Mouse (Mus musculus): ENCODE measurements at regions not wholly inside any gene's neighbourhood (a gene's known extent, or its start where the extent isn't known, plus 50 kb on each side); places are given as distances from the start of the nearest gene placed in this dataset.

DNA sequence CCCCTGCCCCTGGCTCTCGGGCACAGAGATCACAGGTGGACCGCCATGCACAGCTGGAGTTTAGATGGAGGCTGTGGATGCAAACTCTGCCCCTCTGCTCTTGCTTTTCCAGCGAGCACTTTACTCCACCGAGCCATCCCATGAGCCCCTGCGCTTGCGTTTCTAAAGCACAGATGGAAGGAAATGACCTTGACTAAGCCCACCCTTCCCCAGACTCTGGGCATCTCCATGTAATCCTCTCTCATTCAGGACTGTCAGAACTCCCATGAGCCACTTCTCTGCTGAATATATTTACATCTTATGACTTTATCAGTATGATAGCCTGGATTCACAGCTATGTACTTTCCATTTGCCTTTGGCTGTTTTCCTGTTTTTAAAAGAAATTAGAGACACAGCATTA lies 162.8 kb upstream of the Rybp start:
- H3K4me3 ChIP-seq (ENCODE audit: insufficient read depth, low read length), result no peak overlapping the region
- no peaks in the 10 kb centered on the region for H3K4me1 ChIP-seq (ENCODE audit: control insufficient read depth, insufficient read depth, low read length)
- TF ChIP-seq POLR2A (IDR thresholded peaks at IDR 0.05; ENCODE audit: extremely low read depth, insufficient read depth, low read length), result no peak
- no peak for TF ChIP-seq CTCF (IDR thresholded peaks at IDR 0.05; ENCODE audit: extremely low read depth, insufficient read depth, low read length)
- H3K27ac ChIP-seq (ENCODE audit: insufficient read depth, low read length), result no peak overlapping the region

GRCm38 (mm10) chr6:100449087-100449486 lies 161.8 kb upstream of the Rybp start:
- Histone ChIP-seq H3K27ac (ENCODE audit: insufficient read depth, low read length) (no peak overlapping the region), H3K4me3 (ENCODE audit: insufficient read depth, low read length) (no peak overlapping the region), H3K4me1 (ENCODE audit: control insufficient read depth, insufficient read depth, low read length) (no peaks in the 10 kb centered on the region)
- no peak for TF ChIP-seq POLR2A (IDR thresholded peaks at IDR 0.05; ENCODE audit: extremely low read depth, insufficient read depth, low read length)
- TF ChIP-seq CTCF (IDR thresholded peaks at IDR 0.05; ENCODE audit: extremely low read depth, insufficient read depth, low read length), result no peak

GRCm38 (mm10) chr6:100447211-100447610 lies 159.9 kb upstream of the Rybp start:
- TF ChIP-seq CTCF (IDR thresholded peaks at IDR 0.05; ENCODE audit: extremely low read depth, insufficient read depth, low read length), result no peak
- no peak for TF ChIP-seq POLR2A (IDR thresholded peaks at IDR 0.05; ENCODE audit: extremely low read depth, insufficient read depth, low read length)
- H3K27ac ChIP-seq (ENCODE audit: insufficient read depth, low read length), result no peak overlapping the region
- no peaks in the 10 kb centered on the region for H3K4me1 ChIP-seq (ENCODE audit: control insufficient read depth, insufficient read depth, low read length)
- no peak overlapping the region for H3K4me3 ChIP-seq (ENCODE audit: insufficient read depth, low read length)

- Histone ChIP-seq H3K4me1 (ENCODE audit: control insufficient read depth, insufficient read depth, low read length) (no peaks in the 10 kb centered on the region), H3K27ac (ENCODE audit: insufficient read depth, low read length) (no peak overlapping the region), H3K4me3 (ENCODE audit: insufficient read depth, low read length) (no peak overlapping the region)
- TF ChIP-seq CTCF (IDR thresholded peaks at IDR 0.05; ENCODE audit: extremely low read depth, insufficient read depth, low read length) (no peak), POLR2A (IDR thresholded peaks at IDR 0.05; ENCODE audit: extremely low read depth, insufficient read depth, low read length) (no peak)
Observed at GRCm38 (mm10) chr6:100446804-100447203, 159.5 kb upstream of the Rybp start.

DNA sequence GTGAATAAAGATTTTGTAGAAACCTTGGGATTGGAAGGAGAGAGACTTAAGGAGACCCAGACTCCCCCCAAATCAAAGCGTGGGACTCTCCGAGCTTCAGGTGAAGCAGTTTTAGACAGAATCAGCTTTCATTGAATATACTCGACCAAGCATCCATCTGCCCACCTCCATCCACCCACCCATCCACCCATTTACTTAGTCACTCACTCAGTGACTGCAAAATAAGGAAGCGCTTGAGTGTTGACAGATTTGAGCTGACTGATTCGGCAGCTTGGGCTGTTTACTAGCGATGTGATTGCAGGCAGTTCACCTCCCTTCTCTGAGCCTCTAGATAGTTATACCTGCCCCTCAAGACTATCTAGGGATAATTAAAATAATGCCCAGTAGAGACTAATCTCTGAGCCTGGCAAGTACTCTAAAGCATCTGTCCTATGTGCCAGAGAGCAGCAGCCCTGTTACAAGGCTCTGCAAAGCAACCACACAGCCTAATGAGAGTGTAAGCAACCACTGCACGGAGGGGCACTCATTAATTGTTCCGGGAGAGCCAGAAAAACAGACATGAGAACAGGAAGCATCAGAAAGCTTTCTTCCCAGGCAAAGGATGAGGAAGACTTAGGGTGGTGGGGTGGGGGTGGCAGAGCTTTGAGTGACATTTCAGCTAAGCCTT lies 151.9 kb upstream of the Rybp start:
- TF ChIP-seq CTCF (IDR thresholded peaks at IDR 0.05; ENCODE audit: extremely low read depth, insufficient read depth, low read length), result no peak
- no peak for TF ChIP-seq POLR2A (IDR thresholded peaks at IDR 0.05; ENCODE audit: extremely low read depth, insufficient read depth, low read length)
- peaks cover 5% of the 10 kb centered on the region for H3K4me1 ChIP-seq (ENCODE audit: control insufficient read depth, insufficient read depth, low read length)
- peak overlapping the region; percentile 31 for H3K4me3 ChIP-seq (ENCODE audit: insufficient read depth, low read length)
- H3K27ac ChIP-seq (ENCODE audit: insufficient read depth, low read length), result no peak overlapping the region

GRCm38 (mm10) chr6:100438511-100438991 lies 151.3 kb upstream of the Rybp start:
- Histone ChIP-seq H3K4me3 (ENCODE audit: insufficient read depth, low read length) (peak overlapping the region; percentile 31), H3K4me1 (ENCODE audit: control insufficient read depth, insufficient read depth, low read length) (peaks cover 5% of the 10 kb centered on the region), H3K27ac (ENCODE audit: insufficient read depth, low read length) (no peak overlapping the region)
- TF ChIP-seq CTCF (IDR thresholded peaks at IDR 0.05; ENCODE audit: extremely low read depth, insufficient read depth, low read length), result no peak
- TF ChIP-seq POLR2A (IDR thresholded peaks at IDR 0.05; ENCODE audit: extremely low read depth, insufficient read depth, low read length), result no peak

GRCm38 (mm10) chr6:100437980-100438379 lies 150.7 kb upstream of the Rybp start:
- no peak overlapping the region for H3K27ac ChIP-seq (ENCODE audit: insufficient read depth, low read length)
- TF ChIP-seq CTCF (IDR thresholded peaks at IDR 0.05; ENCODE audit: extremely low read depth, insufficient read depth, low read length) (no peak), POLR2A (IDR thresholded peaks at IDR 0.05; ENCODE audit: extremely low read depth, insufficient read depth, low read length) (no peak)
- peaks cover 7% of the 10 kb centered on the region for H3K4me1 ChIP-seq (ENCODE audit: control insufficient read depth, insufficient read depth, low read length)
- no peak overlapping the region for H3K4me3 ChIP-seq (ENCODE audit: insufficient read depth, low read length)

- H3K4me3 ChIP-seq (ENCODE audit: insufficient read depth, low read length), result no peak overlapping the region
- H3K4me1 ChIP-seq (ENCODE audit: control insufficient read depth, insufficient read depth, low read length), result peaks cover 7% of the 10 kb centered on the region
- TF ChIP-seq CTCF (IDR thresholded peaks at IDR 0.05; ENCODE audit: extremely low read depth, insufficient read depth, low read length), result no peak
- no peak for TF ChIP-seq POLR2A (IDR thresholded peaks at IDR 0.05; ENCODE audit: extremely low read depth, insufficient read depth, low read length)
- H3K27ac ChIP-seq (ENCODE audit: insufficient read depth, low read length), result no peak overlapping the region
Observed at GRCm38 (mm10) chr6:100436507-100436906, 149.2 kb upstream of the Rybp start.

- Histone ChIP-seq H3K27ac (ENCODE audit: insufficient read depth, low read length) (no peak overlapping the region), H3K4me3 (ENCODE audit: insufficient read depth, low read length) (no peak overlapping the region), H3K4me1 (ENCODE audit: control insufficient read depth, insufficient read depth, low read length) (peaks cover 7% of the 10 kb centered on the region)
- TF ChIP-seq CTCF (IDR thresholded peaks at IDR 0.05; ENCODE audit: extremely low read depth, insufficient read depth, low read length), result no peak
- no peak for TF ChIP-seq POLR2A (IDR thresholded peaks at IDR 0.05; ENCODE audit: extremely low read depth, insufficient read depth, low read length)
Observed at GRCm38 (mm10) chr6:100435222-100435621, 147.9 kb upstream of the Rybp start.

GRCm38 (mm10) chr6:100433534-100433867 lies 146.2 kb upstream of the Rybp start:
- H3K4me3 ChIP-seq (ENCODE audit: insufficient read depth, low read length), result no peak overlapping the region
- no peak for TF ChIP-seq CTCF (IDR thresholded peaks at IDR 0.05; ENCODE audit: extremely low read depth, insufficient read depth, low read length)
- TF ChIP-seq POLR2A (IDR thresholded peaks at IDR 0.05; ENCODE audit: extremely low read depth, insufficient read depth, low read length), result no peak
- no peak overlapping the region for H3K27ac ChIP-seq (ENCODE audit: insufficient read depth, low read length)
- H3K4me1 ChIP-seq (ENCODE audit: control insufficient read depth, insufficient read depth, low read length), result peaks cover 5% of the 10 kb centered on the region; the same call in 1 of the 2 replicates

Data from cortical plate, adult 2 months (tissue).